Mouse (Mus musculus) brown adipose tissue, adult 24 weeks (tissue): ENCODE results near the gene Fndc10. TPM values are rescaled to one million over a fixed set of nuclear protein-coding genes. Genes with fewer than 3 reads are reported as not detected.
"Not testable (repeated sequence)": the region's sequence is repeated elsewhere in the genome, so short reads cannot be mapped to it uniquely, and the experiment has no call there.

Source experiments
- H3K27ac ChIP-seq: fragments of 200-500 bp; replicated peaks from 2 replicates; pipeline ENCODE4 v1.5.1; 2012; ENCODE audit warnings: low read depth, mild to moderate bottlenecking, low read length
- H3K4me1 ChIP-seq: fragments of 200-500 bp; 2 replicates; pipeline ENCODE4 v1.6.1; 2012; ENCODE audit warnings: low read length, mixed read lengths; ENCODE audit not compliant: control insufficient read depth, insufficient read depth, insufficient read length
- H3K4me3 ChIP-seq: fragments of 200-500 bp; 2 replicates; pipeline ENCODE4 v1.5.1; 2012; ENCODE audit warnings: low read depth, mild to moderate bottlenecking, low read length, moderate library complexity; ENCODE audit not compliant: insufficient read depth
- polyA plus RNA-seq: library from polyadenylated mRNA; stranded (reverse); fragments of >200 nt; gene quantifications from 2 replicates; pipeline ENCODE4 v1.2.4, GENCODE M21; 2012; ENCODE audit not compliant: missing spikeins, insufficient read depth, insufficient read length

The Fndc10 gene
- polyA plus RNA-seq, result 2.4 and 3.5 TPM in 2 replicates

DNA sequence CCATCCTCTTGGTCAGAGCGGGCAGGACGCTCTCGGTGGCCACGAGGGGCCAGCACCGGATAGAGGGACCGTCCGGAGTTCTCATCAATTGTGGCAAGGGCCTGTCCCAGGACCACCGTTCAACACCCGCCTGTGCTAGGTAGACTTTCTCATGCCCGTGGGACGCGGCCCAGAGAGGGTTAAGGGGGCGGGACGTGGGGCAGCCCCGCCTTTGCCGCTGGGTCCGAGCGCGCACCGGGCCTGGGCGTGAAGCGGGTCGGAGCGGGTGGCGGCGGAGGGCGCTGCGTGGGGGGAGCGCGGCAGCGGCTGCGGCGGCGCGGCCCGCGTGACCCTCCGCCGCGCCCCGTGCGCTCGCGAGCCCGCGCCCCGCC, at the start of gene Fndc10:
Fndc10 (plus strand) TSS at position 232 of the 371 bp plus-strand sequence.
- H3K4me3 ChIP-seq, result peak within 1 kb of the TSS; percentile 68
- H3K4me1 ChIP-seq, result no peaks in the 10 kb centered on the region; the same call in 1 of the 2 replicates
- no peak within 1 kb of the TSS for H3K27ac ChIP-seq

DNA sequence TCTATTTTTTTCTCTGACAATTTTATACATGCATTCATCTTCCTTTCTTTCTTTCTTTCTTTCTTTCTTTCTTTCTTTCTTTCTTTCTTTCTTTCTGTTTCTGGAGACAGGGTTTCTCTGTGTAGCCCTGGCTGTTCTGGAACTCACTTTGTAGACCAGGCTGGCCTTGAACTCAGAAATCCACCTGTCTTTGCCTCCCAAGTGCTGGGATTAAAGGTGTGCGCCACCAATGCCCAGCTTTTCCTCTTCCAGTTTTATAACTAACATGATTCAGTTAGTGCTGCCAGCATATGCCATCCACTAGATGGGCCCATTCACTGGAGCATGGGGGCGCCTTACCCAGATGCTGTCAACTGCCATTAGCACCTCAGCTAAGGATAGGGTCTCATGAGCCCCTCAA, 48.8 kb upstream of the Fndc10 start, which contains the start of gene Gm10563:
Gm10563 (minus strand) TSS at position 101 of the 400 bp plus-strand sequence.
- H3K4me3 ChIP-seq, H3K4me1 ChIP-seq, H3K27ac ChIP-seq: not testable (repeated sequence)

DNA sequence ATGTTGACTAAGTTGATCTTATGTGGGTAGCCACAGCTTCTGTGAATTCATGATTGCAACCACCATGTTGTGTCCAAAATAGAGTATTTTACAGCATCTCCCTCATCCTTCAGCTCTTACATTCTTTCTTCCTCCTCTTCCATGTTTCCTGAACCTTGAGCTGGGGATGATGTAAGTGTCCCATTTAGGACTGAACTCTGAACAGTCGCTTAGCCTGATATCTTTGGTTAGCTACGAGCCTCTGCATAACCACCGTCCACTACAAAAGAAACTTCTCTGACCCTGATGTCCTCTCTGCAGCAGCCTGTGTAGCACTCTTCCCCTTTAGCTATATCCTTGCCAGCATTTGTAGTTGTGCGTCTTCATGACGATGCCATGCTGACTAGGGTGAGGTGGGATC, 48.4 kb upstream of the Fndc10 start:
- no peaks in the 10 kb centered on the region for H3K4me1 ChIP-seq
- no peak overlapping the region for H3K4me3 ChIP-seq
- H3K27ac ChIP-seq, result no peak overlapping the region

DNA sequence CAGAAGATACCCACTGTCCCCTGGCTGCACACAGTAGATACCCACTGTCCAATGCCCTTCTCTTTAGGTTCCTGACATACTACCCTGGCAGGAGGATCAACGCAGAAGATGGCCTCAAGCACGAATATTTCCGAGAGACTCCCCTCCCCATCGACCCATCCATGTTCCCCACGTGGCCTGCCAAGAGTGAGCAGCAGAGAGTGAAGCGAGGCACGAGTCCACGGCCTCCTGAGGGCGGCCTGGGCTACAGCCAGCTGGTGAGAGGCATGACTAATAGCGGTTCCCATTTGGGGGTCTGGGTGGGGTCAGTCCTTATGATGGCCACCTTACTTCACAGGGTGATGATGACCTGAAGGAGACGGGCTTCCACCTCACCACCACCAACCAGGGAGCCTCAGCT, 44.8 kb upstream of the Fndc10 start:
- Histone ChIP-seq H3K4me1 (no peaks in the 10 kb centered on the region), H3K27ac (no peak overlapping the region), H3K4me3 (no peak overlapping the region)

DNA sequence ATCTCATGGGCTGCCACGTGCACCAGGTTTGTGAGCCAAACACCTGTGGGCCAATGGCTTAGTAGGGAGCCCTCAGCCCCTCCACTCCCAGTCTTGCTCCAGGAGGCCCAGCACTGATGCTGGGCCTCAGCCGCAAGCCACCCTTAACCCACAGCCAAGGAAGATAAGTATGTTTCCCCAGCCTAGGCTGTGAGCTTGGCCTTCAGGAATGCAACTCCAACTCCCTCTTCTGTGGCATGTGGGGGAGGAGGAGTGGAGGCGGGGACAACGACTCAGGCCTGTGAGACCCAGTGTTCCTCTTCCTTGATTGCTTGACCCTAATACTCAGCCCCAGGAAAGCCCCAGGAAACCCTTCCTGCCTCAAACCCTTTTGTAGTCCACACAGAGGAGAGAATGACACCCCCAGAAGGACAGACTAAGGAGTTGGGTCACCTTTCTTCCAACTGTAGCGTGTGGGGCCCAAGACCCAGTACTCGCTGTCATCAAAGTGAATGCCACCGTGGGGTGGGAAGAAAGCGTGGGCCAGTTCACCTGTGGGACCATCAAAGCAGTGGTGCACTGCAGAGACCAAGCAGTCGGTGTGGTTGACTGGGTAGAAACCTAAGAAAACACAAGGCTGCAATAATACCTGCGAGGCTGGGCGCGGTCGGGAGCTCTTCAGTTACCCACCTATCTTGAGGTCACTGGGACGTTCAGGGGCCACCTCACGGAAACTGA, 42.4 kb upstream of the Fndc10 start:
- H3K4me1 ChIP-seq, result no peaks in the 10 kb centered on the region; the same call in 1 of the 2 replicates
- no peak overlapping the region for H3K4me3 ChIP-seq

DNA sequence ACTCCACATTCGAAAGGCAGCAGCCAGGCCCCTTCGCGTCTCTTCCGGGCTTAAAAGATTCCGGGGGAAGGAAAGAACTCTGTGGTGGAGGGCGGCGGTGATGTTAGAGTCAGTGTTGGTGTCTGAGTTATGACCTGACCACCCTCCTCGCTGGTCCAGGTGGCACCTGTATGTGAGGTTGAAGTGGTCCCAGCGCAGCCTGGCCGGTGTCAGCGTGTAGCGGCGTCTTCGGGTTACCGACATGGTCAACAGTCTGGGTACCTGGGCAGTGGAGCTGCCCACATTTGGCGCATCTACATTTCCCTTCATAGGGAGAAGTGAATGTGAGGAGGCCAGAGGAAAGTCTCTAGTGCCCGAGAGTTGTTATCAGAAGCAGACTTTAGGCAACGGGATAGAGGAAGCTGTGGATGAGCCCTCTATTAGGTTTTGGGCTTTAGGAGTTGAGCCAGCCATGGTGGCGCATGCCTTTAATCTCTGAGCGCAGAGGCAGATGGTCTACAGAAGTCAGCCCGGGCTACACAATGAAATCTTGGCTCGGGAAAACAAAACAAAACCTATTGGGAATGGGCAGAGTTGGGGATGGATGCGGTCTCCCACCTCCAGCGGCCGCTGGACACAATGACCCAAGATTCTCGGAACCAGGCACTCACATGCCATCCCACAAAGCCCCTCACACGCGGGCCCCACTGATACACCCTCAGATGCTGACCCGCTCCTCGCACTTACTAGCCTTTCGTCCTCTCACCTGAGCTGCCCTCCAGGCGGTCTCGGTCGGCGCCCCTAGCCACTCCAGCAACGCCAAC, 41.7 kb upstream of the Fndc10 start:
- Histone ChIP-seq H3K4me3 (peak overlapping the region; percentile 38), H3K4me1 (no peaks in the 10 kb centered on the region; the same call in 1 of the 2 replicates), H3K27ac (no peak overlapping the region)

More for the DNA sequence above, 42.4 kb upstream of the Fndc10 start:
- no peak overlapping the region for H3K27ac ChIP-seq

DNA sequence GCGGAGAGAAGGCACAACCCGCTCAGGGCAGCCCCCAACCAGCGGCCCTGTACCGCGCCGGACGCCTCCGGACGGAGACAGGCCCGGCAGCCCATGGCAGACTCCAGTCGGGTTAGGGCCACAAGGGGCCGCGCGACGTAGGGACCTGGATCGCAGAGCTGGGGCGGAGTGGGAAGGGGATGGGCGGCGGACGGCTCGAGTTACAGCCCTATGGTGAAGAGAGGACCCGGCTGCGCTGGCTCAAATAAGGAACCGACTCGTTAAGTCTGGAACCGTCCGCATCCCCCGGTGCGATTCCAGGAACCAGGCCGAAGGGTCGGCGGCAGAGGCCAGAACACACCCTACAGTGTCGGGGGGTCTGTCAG, 41.1 kb upstream of the Fndc10 start, which contains the start of gene Mmp23:
Mmp23 (minus strand) TSS at position 299 of the 365 bp plus-strand sequence.
- Histone ChIP-seq H3K4me1 (no peaks in the 10 kb centered on the region; the same call in 1 of the 2 replicates), H3K27ac (no peak within 1 kb of the TSS), H3K4me3 (peak within 1 kb of the TSS; percentile 38)

DNA sequence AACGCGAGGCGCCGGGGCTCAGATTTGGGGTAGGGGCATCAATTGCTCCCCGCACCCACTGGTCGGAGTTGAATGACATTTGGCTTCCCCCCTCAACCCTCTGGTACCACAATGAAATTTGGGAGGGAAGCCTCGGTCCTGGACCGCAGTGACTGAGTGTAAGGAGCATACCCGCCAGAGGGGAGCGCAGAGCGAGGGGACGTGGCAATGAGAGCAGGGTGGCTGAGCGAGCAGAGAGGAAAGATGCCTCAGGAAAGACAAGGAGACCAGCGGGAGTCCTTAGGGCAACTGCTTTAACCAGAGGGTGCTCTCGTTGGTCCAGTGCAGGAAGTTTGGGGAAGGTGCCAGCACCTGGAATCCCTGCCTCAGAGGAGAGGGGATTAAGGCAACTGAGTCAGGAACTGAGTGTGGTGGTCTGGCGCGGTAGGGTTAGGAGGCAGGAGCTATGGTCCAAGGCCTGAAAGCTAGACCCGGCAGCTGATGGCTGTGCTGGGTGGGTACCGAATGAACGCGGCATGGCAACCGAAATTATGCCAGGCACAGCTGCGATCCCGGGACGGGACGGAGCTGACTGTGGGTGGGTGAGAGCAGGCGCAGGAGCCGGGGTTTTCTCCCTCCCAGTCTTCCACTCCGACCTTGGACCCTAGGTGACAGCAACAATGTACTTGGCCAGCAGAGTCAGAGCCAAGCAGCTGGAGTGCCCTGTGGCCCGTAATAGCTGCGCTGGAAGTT, 40.5 kb upstream of the Fndc10 start:
- H3K4me1 ChIP-seq, result no peaks in the 10 kb centered on the region; the same call in 1 of the 2 replicates
- H3K27ac ChIP-seq, result no peak overlapping the region
- peak overlapping the region; percentile 38 for H3K4me3 ChIP-seq

DNA sequence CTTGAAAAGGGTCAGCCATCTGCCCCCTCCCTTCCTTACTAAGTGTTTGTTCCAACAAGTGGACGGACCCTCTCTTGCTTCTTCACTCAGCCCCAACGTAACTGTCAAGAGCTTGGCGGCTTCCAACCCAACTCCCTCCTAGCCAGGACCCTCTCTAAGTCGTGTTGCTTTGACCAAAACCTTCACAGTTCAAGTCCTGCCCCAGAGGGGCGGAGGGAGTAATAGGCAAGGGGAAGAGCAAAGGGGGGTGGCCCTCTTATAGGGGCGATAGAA, 40.0 kb upstream of the Fndc10 start:
- no peak overlapping the region for H3K27ac ChIP-seq
- H3K4me3 ChIP-seq, result peak overlapping the region; percentile 38

DNA sequence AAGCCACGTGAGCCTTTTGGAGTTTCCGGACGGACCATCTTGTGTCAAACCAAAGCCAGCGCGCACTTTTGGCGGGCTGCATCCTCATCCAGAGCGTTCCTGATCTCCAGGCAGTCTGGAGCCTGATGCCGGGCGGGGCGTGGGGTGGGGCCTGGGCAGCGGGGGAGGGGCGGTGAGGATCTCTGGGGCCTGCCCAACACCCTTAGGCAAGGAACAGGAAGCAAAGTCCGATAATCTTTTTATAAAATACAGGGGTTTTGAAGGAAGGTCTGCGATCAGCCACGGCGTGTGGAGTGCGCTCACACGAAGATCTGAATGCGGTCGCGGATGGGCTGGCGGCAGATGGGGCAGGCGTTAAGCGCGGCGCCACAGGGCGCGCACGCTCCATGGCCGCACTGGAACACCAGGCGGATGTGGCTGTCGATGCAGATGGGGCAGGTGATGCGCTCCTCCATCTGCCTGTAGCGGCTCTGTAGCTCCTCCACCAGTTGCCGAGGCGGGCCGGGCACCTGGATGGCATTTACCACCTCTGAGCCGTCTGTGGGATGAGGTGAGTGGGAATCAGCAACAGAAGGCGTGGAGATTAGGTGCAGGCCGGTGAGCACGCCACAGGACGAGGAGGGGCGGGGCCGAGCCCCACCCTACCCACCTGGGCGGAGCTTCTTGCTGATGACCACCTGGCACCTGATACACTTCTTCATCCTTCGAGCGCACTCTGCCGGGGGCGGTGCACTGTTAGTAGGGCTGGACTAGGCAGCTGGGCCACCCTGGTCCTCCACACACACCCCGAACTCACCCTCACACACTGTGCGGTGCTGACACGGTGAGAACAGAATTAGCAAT, 39.5 kb upstream of the Fndc10 start:
- H3K27ac ChIP-seq, result no peak overlapping the region
- H3K4me3 ChIP-seq, result peak overlapping the region; percentile 51
- H3K4me1 ChIP-seq, result no peaks in the 10 kb centered on the region; the same call in 1 of the 2 replicates

More for the DNA sequence above, 40.0 kb upstream of the Fndc10 start:
- H3K4me1 ChIP-seq, result no peaks in the 10 kb centered on the region; the same call in 1 of the 2 replicates

DNA sequence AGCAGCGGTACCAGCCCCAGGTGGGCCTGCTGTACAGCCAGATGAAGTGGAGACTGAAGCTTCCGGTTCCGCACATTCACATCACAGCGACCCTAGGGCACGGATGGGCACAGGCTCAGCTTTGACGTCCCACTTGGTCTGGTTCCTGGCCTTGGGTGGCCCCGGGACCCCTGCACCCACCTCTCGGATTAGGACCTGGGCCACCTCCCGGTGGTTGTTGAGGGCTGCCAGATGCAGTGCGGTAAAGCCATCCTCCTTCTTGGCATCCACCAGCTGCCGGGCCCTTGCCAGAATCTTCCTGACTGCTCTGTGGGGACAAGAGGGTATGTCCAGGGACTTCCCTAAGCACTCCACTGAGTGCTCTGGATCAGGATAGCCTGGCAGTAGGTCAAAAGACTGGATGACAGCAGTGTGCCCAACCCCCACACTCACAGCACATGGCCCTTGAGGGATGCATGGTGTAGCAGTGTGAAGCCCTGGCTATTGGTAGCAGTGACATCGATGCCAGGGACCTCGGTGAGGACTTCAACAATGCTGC, 37.9 kb upstream of the Fndc10 start:
- Histone ChIP-seq H3K27ac (no peak overlapping the region), H3K4me1 (peaks cover 9% of the 10 kb centered on the region), H3K4me3 (no peak overlapping the region)

DNA sequence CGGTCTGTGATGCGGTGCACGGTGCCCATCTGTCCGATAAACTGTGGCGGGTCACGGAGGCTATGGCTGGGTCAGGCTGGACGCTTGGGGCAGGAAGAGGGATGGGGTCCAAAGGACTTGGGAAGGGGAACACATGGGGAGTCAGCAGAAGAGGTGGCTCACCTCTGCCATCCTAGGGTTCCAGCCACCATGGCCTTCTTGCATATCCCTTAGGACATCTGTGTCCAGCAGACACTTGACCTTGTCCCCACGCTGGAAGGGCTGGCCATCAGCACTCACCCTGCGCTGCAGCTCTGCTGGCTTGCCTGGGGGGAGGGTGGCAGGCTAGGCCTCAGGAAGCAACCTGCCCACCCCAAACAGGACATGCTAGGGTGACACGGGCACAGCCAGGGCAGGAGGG, 35.2 kb upstream of the Fndc10 start:
- H3K4me1 ChIP-seq, result peaks cover 9% of the 10 kb centered on the region
- no peak overlapping the region for H3K27ac ChIP-seq
- H3K4me3 ChIP-seq, result no peak overlapping the region

DNA sequence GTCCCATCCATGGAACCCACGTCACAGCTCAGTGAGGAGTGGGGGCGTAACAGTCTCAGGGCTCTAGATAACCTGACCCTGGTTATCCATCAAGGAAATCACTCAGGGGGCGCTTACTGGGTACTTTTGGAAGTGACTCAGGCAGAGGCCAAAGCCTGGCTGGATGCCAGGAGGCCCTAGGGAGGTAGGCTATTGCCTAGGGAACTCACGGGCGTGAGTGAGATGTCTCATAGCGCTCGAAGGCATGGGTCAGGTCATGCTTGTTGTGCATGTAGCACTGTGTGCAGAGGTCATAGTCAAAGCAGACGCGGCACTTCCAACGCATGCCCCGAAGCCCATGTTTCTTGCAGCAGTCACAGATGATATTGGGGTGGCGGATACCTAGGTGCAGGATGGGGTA, 33.5 kb upstream of the Fndc10 start:
- H3K4me3 ChIP-seq, result no peak overlapping the region
- H3K4me1 ChIP-seq, result peaks cover 9% of the 10 kb centered on the region
- no peak overlapping the region; the same call in 1 of the 2 replicates for H3K27ac ChIP-seq

DNA sequence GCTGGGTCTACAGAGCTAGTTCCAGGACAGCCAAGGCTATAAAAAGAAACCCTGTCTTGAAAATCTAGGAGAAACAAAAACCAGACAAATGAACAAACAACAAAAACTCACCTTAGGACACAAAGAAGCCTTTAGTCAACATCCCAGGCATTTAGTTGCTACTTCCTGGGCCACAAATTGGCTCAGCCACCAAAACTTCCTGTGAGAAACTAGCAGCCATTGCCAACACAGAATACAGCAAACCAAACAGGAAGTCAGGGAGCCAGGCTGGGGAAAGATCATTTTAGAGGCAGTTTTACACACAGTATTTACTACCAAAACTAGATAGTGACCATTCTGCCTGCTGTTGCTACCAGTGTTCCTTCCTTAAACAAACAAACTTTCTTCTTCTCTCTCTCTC, 27.2 kb upstream of the Fndc10 start:
- Histone ChIP-seq H3K4me1 (peaks cover 3% of the 10 kb centered on the region; the same call in 1 of the 2 replicates), H3K4me3 (no peak overlapping the region), H3K27ac (no peak overlapping the region)
